Mouse (Mus musculus) testis, postnatal 10 days (tissue): ENCODE data around the gene Gm17651.

ENCODE experiments used
- DNase-seq: peaks from one replicate; pipeline ENCODE4 v3.0.0; 2021; ENCODE audit warnings: low spot score

The Gm17651 gene

GRCm38 (mm10) chr3:97680631-97681320, 6.3 kb upstream of the Gm17651 start:
- DNase-seq: peak; percentile 89

- DNase-seq: no peak
Observed at GRCm38 (mm10) chr3:97678416-97678815, 3.9 kb upstream of the Gm17651 start.

GRCm38 (mm10) chr3:97676126-97676525, 1.6 kb upstream of the Gm17651 start:
- DNase-seq: no peak

- DNase-seq: peak; percentile 43
Observed at GRCm38 (mm10) chr3:97667093-97667675, 7.3 kb downstream of the Gm17651 start.

GRCm38 (mm10) chr3:97666154-97666553, 8.3 kb downstream of the Gm17651 start:
- peak; percentile 31 for DNase-seq

GRCm38 (mm10) chr3:97665525-97665924, 9.0 kb downstream of the Gm17651 start:
- peak; percentile 29 for DNase-seq

GRCm38 (mm10) chr3:97661206-97661605, 13.3 kb downstream of the Gm17651 start:
- DNase-seq: no peak

GRCm38 (mm10) chr3:97659746-97660145, 14.7 kb downstream of the Gm17651 start:
- no peak for DNase-seq

GRCm38 (mm10) chr3:97658426-97659193, 15.9 kb downstream of the Gm17651 start:
- DNase-seq: no peak

GRCm38 (mm10) chr3:97657655-97658411, 16.7 kb downstream of the Gm17651 start, which contains the start of gene Prkab2:
Prkab2 (plus strand) TSS chr3:97658193.
- DNase-seq: peak; percentile 100

GRCm38 (mm10) chr3:97654901-97655300, 19.6 kb downstream of the Gm17651 start:
- DNase-seq: peak; percentile 61

- no peak for DNase-seq
Observed at GRCm38 (mm10) chr3:97653781-97654180, 20.7 kb downstream of the Gm17651 start.

- DNase-seq: no peak
Observed at GRCm38 (mm10) chr3:97651604-97652003, 22.9 kb downstream of the Gm17651 start.

GRCm38 (mm10) chr3:97649469-97649868, 25.0 kb downstream of the Gm17651 start:
- no peak for DNase-seq

GRCm38 (mm10) chr3:97649022-97649421, 25.5 kb downstream of the Gm17651 start:
- DNase-seq: no peak

- DNase-seq: no peak
Observed at GRCm38 (mm10) chr3:97648518-97648917, 26.0 kb downstream of the Gm17651 start.

GRCm38 (mm10) chr3:97642001-97642400, 32.5 kb downstream of the Gm17651 start:
- no peak for DNase-seq

GRCm38 (mm10) chr3:97641396-97641795, 33.1 kb downstream of the Gm17651 start:
- DNase-seq: no peak

GRCm38 (mm10) chr3:97634288-97634761, 40.2 kb downstream of the Gm17651 start:
- no peak for DNase-seq

- no peak for DNase-seq
Observed at GRCm38 (mm10) chr3:97633456-97633855, 41.0 kb downstream of the Gm17651 start.

- no peak for DNase-seq
Observed at GRCm38 (mm10) chr3:97631258-97631860, 43.1 kb downstream of the Gm17651 start.

- DNase-seq: no peak
Observed at GRCm38 (mm10) chr3:97630746-97631145, 43.7 kb downstream of the Gm17651 start.
